Mouse (Mus musculus) layer of hippocampus, adult 8-10 months (tissue): ENCODE measurements around the gene Nprl3. TPM values are rescaled to one million over a fixed set of nuclear protein-coding genes. Genes with fewer than 3 reads are reported as not detected.

Experiments
- DNase-seq, 2 experiments: peaks; one replicate each; pipeline ENCODE4 v3.0.0; 2022; ENCODE audit warnings: low spot score in 2 of 2
- total RNA-seq, 4 experiments: library from RNA; stranded (reverse); gene quantifications; 2 replicates each; pipeline ENCODE4 v1.2.4; 2022

The Nprl3 gene
- total RNA-seq, 4 experiments from 2014 or later, result 58.1 to 80.0 (median 63.5) TPM

GRCm38 (mm10) chr11:32198256-32198955, 69.1 kb downstream of the Nprl3 start:
- no peak for DNase-seq

GRCm38 (mm10) chr11:32197766-32198165, 69.7 kb downstream of the Nprl3 start:
- DNase-seq, result no peak

GRCm38 (mm10) chr11:32196727-32197126, 70.8 kb downstream of the Nprl3 start:
- no peak for DNase-seq

- no peak for DNase-seq
Measured at GRCm38 (mm10) chr11:32195867-32196540, 71.5 kb downstream of the Nprl3 start.

GRCm38 (mm10) chr11:32194626-32195025, 72.9 kb downstream of the Nprl3 start:
- no peak for DNase-seq

- DNase-seq, result no peak
Measured at GRCm38 (mm10) chr11:32194086-32194485, 73.4 kb downstream of the Nprl3 start.

- DNase-seq, result no peak
Measured at GRCm38 (mm10) chr11:32193156-32193555, 74.4 kb downstream of the Nprl3 start.

- DNase-seq, result no peak
Measured at GRCm38 (mm10) chr11:32190603-32191110, 76.8 kb downstream of the Nprl3 start.

- DNase-seq, result no peak
Measured at GRCm38 (mm10) chr11:32190119-32190518, 77.4 kb downstream of the Nprl3 start.

- DNase-seq, result no peak
Measured at GRCm38 (mm10) chr11:32189434-32189833, 78.1 kb downstream of the Nprl3 start.

- no peak for DNase-seq
Measured at GRCm38 (mm10) chr11:32188881-32189280, 78.6 kb downstream of the Nprl3 start.

- DNase-seq, result no peak
Measured at GRCm38 (mm10) chr11:32187256-32187655, 80.3 kb downstream of the Nprl3 start.

GRCm38 (mm10) chr11:32186031-32186430, 81.5 kb downstream of the Nprl3 start:
- no peak for DNase-seq

- DNase-seq, result no peak
Measured at GRCm38 (mm10) chr11:32184469-32184868, 83.0 kb downstream of the Nprl3 start.

- peak; percentile 67 to 89 for DNase-seq
Measured at GRCm38 (mm10) chr11:32181973-32182868, 85.3 kb downstream of the Nprl3 start.

GRCm38 (mm10) chr11:32181246-32181645, 86.3 kb downstream of the Nprl3 start:
- no peak for DNase-seq

- DNase-seq, result no peak
Measured at GRCm38 (mm10) chr11:32178506-32178905, 89.0 kb downstream of the Nprl3 start.

Other genes starting within 250 kb of the Nprl3 start
- not detected for gene Il9r, start 67.4 kb downstream of the Nprl3 start, total RNA-seq
- gene Snrnp25, start 62.3 kb downstream of the Nprl3 start, total RNA-seq, result 10 to 100 TPM; 19.9 to 23.6 (median 22.5) TPM
- gene Rhbdf1, start 45.4 kb downstream of the Nprl3 start, total RNA-seq, result 10 to 100 TPM; 11.7 to 18.4 (median 15.0) TPM
- gene Mpg, start 41.2 kb downstream of the Nprl3 start, total RNA-seq, result 10 to 100 TPM; 14.7 to 19.6 (median 17.9) TPM
- not detected for gene Hba-x, start 8.7 kb upstream of the Nprl3 start, total RNA-seq
- gene Hba-a1, start 15.8 kb upstream of the Nprl3 start, total RNA-seq, result 100 to 1,000 TPM; 157 to 300 (median 205) TPM
- 1 to 10 TPM in 2 of 4 experiments, not detected in 2; 1.1 to 2.5 TPM for gene Hbq1b, start 19.3 kb upstream of the Nprl3 start, total RNA-seq
- gene Hba-a2, start 28.8 kb upstream of the Nprl3 start, total RNA-seq, result 100 to 1,000 TPM; 122 to 263 (median 165) TPM
- gene Hbq1a, start 32.4 kb upstream of the Nprl3 start, total RNA-seq, result 1 to 10 TPM in 1 of 4 experiments, under 1 TPM in 2, not detected in 1; 0.89 to 3.5 (median 0.91) TPM
- 10 to 100 TPM; 12.8 to 13.8 (median 13.2) TPM for gene Sh3pxd2b, start 80.1 kb upstream of the Nprl3 start, total RNA-seq
- gene Ubtd2, start 187.7 kb upstream of the Nprl3 start, total RNA-seq, result 10 to 100 TPM; 26.3 to 28.8 (median 28.3) TPM